Mouse (Mus musculus) CH12.LX (cell line): Measurements from ENCODE around the gene Casr. TPM values are rescaled to one million over a fixed set of nuclear protein-coding genes. Genes with fewer than 3 reads are reported as not detected.

Experiments used
- DNase-seq: peaks from one replicate; pipeline ENCODE4 v3.0.0-alpha.2; 2013; ENCODE audit errors: extremely low read depth
- H3K27ac ChIP-seq: 2 replicates; pipeline ENCODE4 v1.5.1; 2012; ENCODE audit warnings: low read depth, mild to moderate bottlenecking, control low read depth, moderate library complexity; ENCODE audit not compliant: insufficient read depth
- H3K27me3 ChIP-seq: replicated peaks from 2 replicates; pipeline ENCODE3; 2012; ENCODE audit warnings: inconsistent platforms
- H3K36me3 ChIP-seq, 2 experiments: replicated peaks in 1 of 2; 2 replicates each; pipeline versions ENCODE3 to v1.6.1; 2012; ENCODE audit warnings: inconsistent platforms in 1 of 2, low read length in 1 of 2, mild to moderate bottlenecking in 1 of 2, mixed read lengths in 1 of 2, moderate library complexity in 1 of 2; ENCODE audit not compliant: control insufficient read depth in 1 of 2, insufficient read depth in 1 of 2
- H3K4me1 ChIP-seq, 2 experiments: 2 replicates each; pipeline ENCODE4 v1.6.1; 2012; ENCODE audit warnings: inconsistent platforms in 1 of 2, moderate library complexity in 1 of 2; ENCODE audit not compliant: insufficient read depth in 2 of 2, control insufficient read depth in 1 of 2
- H3K4me2 ChIP-seq: 2 replicates; pipeline ENCODE4 v1.6.1; 2012; ENCODE audit warnings: low read depth, mild to moderate bottlenecking, control low read depth; ENCODE audit not compliant: poor library complexity, insufficient read depth, severe bottlenecking
- H3K4me3 ChIP-seq, 3 experiments: fragments of 150-350 bp in 1 of 3; sonication (generic) in 1 of 3; replicated peaks in 1 of 3; 2 replicates each; pipeline versions ENCODE3 to v1.5.1; 2011 to 2012; ENCODE audit warnings: low read depth in 2 of 3, low read length in 2 of 3, mild to moderate bottlenecking in 2 of 3, moderate library complexity in 2 of 3, control low read depth in 1 of 3, improper control_type of control experiment in 1 of 3, inconsistent platforms in 1 of 3, mixed read lengths in 1 of 3; ENCODE audit not compliant: poor library complexity in 1 of 3
- H3K79me2 ChIP-seq: replicated peaks from 2 replicates; pipeline ENCODE4 v1.6.1; 2012; ENCODE audit warnings: mild to moderate bottlenecking, moderate library complexity; ENCODE audit not compliant: control insufficient read depth, poor library complexity, insufficient read depth, severe bottlenecking; ENCODE audit errors: extremely low read depth
- H3K9ac ChIP-seq: 2 replicates; pipeline ENCODE4 v1.6.1; 2012; ENCODE audit warnings: low read depth, mild to moderate bottlenecking, control low read depth, moderate library complexity; ENCODE audit not compliant: insufficient read depth
- H3K9me3 ChIP-seq: replicated peaks from 2 replicates; pipeline ENCODE3; 2012; ENCODE audit warnings: low read length, inconsistent platforms, mixed read lengths
- CHD2 ChIP-seq: IDR thresholded peaks from 2 replicates; pipeline ENCODE4 v1.6.1; 2011; ENCODE audit warnings: low read length, improper control_type of control experiment
- EP300 ChIP-seq: IDR thresholded peaks from 2 replicates; pipeline ENCODE4 v1.6.1; 2011; ENCODE audit warnings: low read length, improper control_type of control experiment
- HCFC1 ChIP-seq: IDR thresholded peaks from 2 replicates; pipeline ENCODE4 v1.6.1; 2012; ENCODE audit warnings: low read depth, mild to moderate bottlenecking, inconsistent platforms, low read length, improper control_type of control experiment
- POLR2AphosphoS2 ChIP-seq: IDR thresholded peaks from 2 replicates; pipeline ENCODE4 v1.6.1; 2011; ENCODE audit warnings: low read depth, low read length, improper control_type of control experiment
- RAD21 ChIP-seq: IDR thresholded peaks from 2 replicates; pipeline ENCODE4 v1.6.1; 2011; ENCODE audit warnings: low read depth, mild to moderate bottlenecking, low read length, improper control_type of control experiment, moderate library complexity
- SMC3 ChIP-seq: IDR thresholded peaks from 2 replicates; pipeline ENCODE4 v1.6.1; 2011; ENCODE audit warnings: low read depth, low read length, improper control_type of control experiment
- TCF12 ChIP-seq: IDR thresholded peaks from 2 replicates; pipeline ENCODE4 v1.6.1; 2014; ENCODE audit warnings: low read depth, mild to moderate bottlenecking, inconsistent platforms, low read length, improper control_type of control experiment
- ZC3H11A ChIP-seq: IDR thresholded peaks from 2 replicates; pipeline ENCODE4 v1.6.1; 2012; ENCODE audit warnings: low read depth, mild to moderate bottlenecking, inconsistent platforms, low read length, improper control_type of control experiment
- dilution Hi-C: fragments of 300-500 bp; cut with MboI; formaldehyde crosslinking; loops from 2 replicates; pipeline ENCODE4 v1.14.3; 2020; ENCODE audit warnings: low sequenced_read_pairs; ENCODE audit not compliant: extremely low pct_unique_long_range_greater_than_20kb, extremely low pct_ligation_motif_present
- in situ Hi-C: fragments of 300-500 bp; cut with MboI; formaldehyde crosslinking; loops from 3 replicates; pipeline ENCODE4 v1.14.3; 2019; ENCODE audit warnings: low sequenced_read_pairs, low pct_ligation_motif_present, low pct_unique_long_range_greater_than_20kb, mixed read lengths
- polyA plus RNA-seq: library from polyadenylated mRNA; unstranded; fragments of >175 nt; gene quantifications from 2 replicates; pipeline ENCODE4 v1.2.1, GENCODE M21; 2012; ENCODE audit warnings: low read depth; ENCODE audit not compliant: insufficient read length
- total RNA-seq, 2 experiments: library from RNA; depleted of rRNA; stranded (reverse); fragments of 300-350 nt in 1 of 2; fragments of >200 nt in 1 of 2; gene quantifications; 2 replicates each; pipeline ENCODE4 v1.2.3; 2012 to 2014

Casr gene
- total and polyA plus RNA-seq, 3 experiments = 0.35 to 0.63 (median 0.59) TPM

DNA sequence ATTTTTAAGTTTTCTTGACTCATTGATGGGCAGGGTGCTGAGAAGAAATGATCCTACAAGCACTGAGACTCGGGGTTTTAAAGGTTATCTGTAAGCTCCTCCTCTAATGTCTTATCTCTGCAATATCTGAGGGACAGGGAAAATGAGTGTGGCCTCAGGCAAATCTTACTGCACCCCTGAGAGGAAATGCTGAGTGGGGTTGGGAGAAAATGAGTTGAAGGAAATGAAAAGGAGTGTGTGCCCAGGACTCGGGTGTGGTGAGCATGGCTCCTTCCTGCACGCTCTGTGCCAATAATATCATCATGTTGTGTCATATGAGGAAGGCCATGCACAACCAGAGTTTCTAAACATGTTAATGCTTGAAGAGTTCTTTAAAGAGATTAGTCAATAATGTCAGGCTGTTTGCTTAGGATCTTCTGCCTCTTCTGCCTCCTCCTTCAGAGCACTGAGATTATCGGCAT is 106.6 kb downstream of the Casr start, which contains the start of gene Stfa3:
Stfa3 (minus strand) TSS at position 51 of the 461 bp plus-strand sequence.
- peaks cover 0 to 7% of the 10 kb centered on the region in 2 experiments; a peak in 1 of 4 replicates for H3K4me1 ChIP-seq
- no peaks in the 10 kb centered on the region for H3K36me3 ChIP-seq
- H3K9ac ChIP-seq = no peak within 1 kb of the TSS
- no peaks in the 10 kb centered on the region for H3K27me3 ChIP-seq
- no peak for TF ChIP-seq TCF12
- TF ChIP-seq RAD21 = no peak
- no peak for TF ChIP-seq HCFC1
- no peak for TF ChIP-seq ZC3H11A
- TF ChIP-seq CHD2 = no peak
- no peak for TF ChIP-seq EP300
- no peak for TF ChIP-seq SMC3
- no peak for TF ChIP-seq POLR2AphosphoS2
- H3K4me3 ChIP-seq = no peak within 1 kb of the TSS
- no peaks in the 10 kb centered on the region for H3K9me3 ChIP-seq
- dilution Hi-C loops = no loop called here
- H3K4me2 ChIP-seq = no peak within 1 kb of the TSS
- no peaks in the 10 kb centered on the region for H3K79me2 ChIP-seq
- no peak within 1 kb of the TSS for H3K27ac ChIP-seq
- DNase-seq = peak; percentile 10
- in situ Hi-C loops = no loop called here

Other genes with a start within 250 kb of the Casr start
- not detected in 2 replicates for gene BC117090, start 227.8 kb downstream of the Casr start, total RNA-seq (2012; rRNA removed)
- not detected in 2 replicates for gene BC117090, start 227.8 kb downstream of the Casr start, total RNA-seq (2014; rRNA removed)
- gene BC117090, start 227.8 kb downstream of the Casr start, polyA plus RNA-seq = not detected in 2 replicates
- gene BC100530, start 194.4 kb downstream of the Casr start, total RNA-seq (2012; rRNA removed) = not detected in 2 replicates
- not detected in 2 replicates for gene BC100530, start 194.4 kb downstream of the Casr start, total RNA-seq (2014; rRNA removed)
- gene BC100530, start 194.4 kb downstream of the Casr start, polyA plus RNA-seq = not detected in 2 replicates
- gene Stfa2, start 153.7 kb downstream of the Casr start, total RNA-seq (2012; rRNA removed) = not detected in 2 replicates
- gene Stfa2, start 153.7 kb downstream of the Casr start, total RNA-seq (2014; rRNA removed) = not detected in 2 replicates
- not detected in 2 replicates for gene Stfa2, start 153.7 kb downstream of the Casr start, polyA plus RNA-seq
- gene Stfa3, start 106.7 kb downstream of the Casr start, total RNA-seq (2012; rRNA removed) = not detected in 2 replicates
- gene Stfa3, start 106.7 kb downstream of the Casr start, total RNA-seq (2014; rRNA removed) = not detected in 2 replicates
- not detected in 2 replicates for gene Stfa3, start 106.7 kb downstream of the Casr start, polyA plus RNA-seq
- 60.0 and 113 TPM in 2 replicates for gene Cd86, start 103.9 kb upstream of the Casr start, total RNA-seq (2012; rRNA removed)
- 191 and 196 TPM in 2 replicates for gene Cd86, start 103.9 kb upstream of the Casr start, total RNA-seq (2014; rRNA removed)
- gene Cd86, start 103.9 kb upstream of the Casr start, polyA plus RNA-seq = 91.9 and 102 TPM in 2 replicates
- gene Ildr1, start 131.8 kb upstream of the Casr start, total RNA-seq (2012; rRNA removed) = 0.34 and 0.76 TPM in 2 replicates
- 0.34 and 0.80 TPM in 2 replicates for gene Ildr1, start 131.8 kb upstream of the Casr start, total RNA-seq (2014; rRNA removed)
- 0.81 and 1.1 TPM in 2 replicates for gene Ildr1, start 131.8 kb upstream of the Casr start, polyA plus RNA-seq
- 10.0 and 11.7 TPM in 2 replicates for gene Slc15a2, start 222.8 kb upstream of the Casr start, total RNA-seq (2012; rRNA removed)
- 9.4 and 10.8 TPM in 2 replicates for gene Slc15a2, start 222.8 kb upstream of the Casr start, total RNA-seq (2014; rRNA removed)
- gene Slc15a2, start 222.8 kb upstream of the Casr start, polyA plus RNA-seq = 9.3 and 11.4 TPM in 2 replicates